Mouse (Mus musculus) heart, embryonic 15.5 days (tissue): Measurements from ENCODE around the gene Acy3. TPM values are rescaled to one million over a fixed set of nuclear protein-coding genes. Genes with fewer than 3 reads are reported as not detected.

Source experiments
- ATAC-seq: fragments of 200-750 bp; cut with Nextera tagmentation; replicated peaks from 2 replicates; pipeline ENCODE4 v1.8.0; 2017; ENCODE audit warnings: low read depth, moderate TSS enrichment; ENCODE audit not compliant: insufficient number of reproducible peaks, insufficient read depth, low FRiP score
- H3K27ac ChIP-seq: fragments of 300-500 bp; sonication (generic); 2 replicates; pipeline ENCODE4 v1.5.1; 2015; ENCODE audit warnings: mild to moderate bottlenecking, inconsistent platforms
- H3K27me3 ChIP-seq: fragments of 300-500 bp; sonication (generic); 2 replicates; pipeline ENCODE4 v1.6.1; 2015; ENCODE audit warnings: inconsistent platforms
- H3K36me3 ChIP-seq: fragments of 300-500 bp; sonication (generic); 2 replicates; pipeline ENCODE4 v1.6.1; 2015; ENCODE audit warnings: mild to moderate bottlenecking, inconsistent platforms
- H3K4me1 ChIP-seq: fragments of 300-500 bp; sonication (generic); replicated peaks from 2 replicates; pipeline ENCODE4 v1.6.1; 2015; ENCODE audit warnings: inconsistent platforms
- H3K4me2 ChIP-seq: fragments of 300-500 bp; sonication (generic); 2 replicates; pipeline ENCODE4 v1.6.1; 2015; ENCODE audit warnings: inconsistent platforms, mild to moderate bottlenecking, moderate library complexity
- H3K4me3 ChIP-seq: fragments of 300-500 bp; sonication (generic); 2 replicates; pipeline ENCODE4 v1.5.1; 2015; ENCODE audit warnings: mild to moderate bottlenecking, inconsistent platforms
- H3K9ac ChIP-seq: fragments of 300-500 bp; sonication (generic); 2 replicates; pipeline ENCODE4 v1.6.1; 2015; ENCODE audit warnings: mild to moderate bottlenecking, inconsistent platforms
- H3K9me3 ChIP-seq: fragments of 300-500 bp; sonication (generic); replicated peaks from 2 replicates; pipeline ENCODE4 v1.6.1; 2016; ENCODE audit warnings: inconsistent platforms
- WGBS: fragments of 180-500 bp; shearing (Covaris S2); methylation state at CpG from one replicate; pipeline ENCODE4 v1.1.7; 2015; ENCODE audit warnings: mixed read lengths; 5-methylcytosine and 5-hydroxymethylcytosine counted together
- polyA plus RNA-seq: library from polyadenylated mRNA; unstranded; fragments of >200 nt; fragmentation: Nextera tagmentation; extraction: Ambion mirVana; gene quantifications from 2 replicates; pipeline ENCODE4 v1.2.1, GENCODE M21; 2015

Acy3 gene
- polyA plus RNA-seq: 11.3 and 12.9 TPM in 2 replicates

DNA sequence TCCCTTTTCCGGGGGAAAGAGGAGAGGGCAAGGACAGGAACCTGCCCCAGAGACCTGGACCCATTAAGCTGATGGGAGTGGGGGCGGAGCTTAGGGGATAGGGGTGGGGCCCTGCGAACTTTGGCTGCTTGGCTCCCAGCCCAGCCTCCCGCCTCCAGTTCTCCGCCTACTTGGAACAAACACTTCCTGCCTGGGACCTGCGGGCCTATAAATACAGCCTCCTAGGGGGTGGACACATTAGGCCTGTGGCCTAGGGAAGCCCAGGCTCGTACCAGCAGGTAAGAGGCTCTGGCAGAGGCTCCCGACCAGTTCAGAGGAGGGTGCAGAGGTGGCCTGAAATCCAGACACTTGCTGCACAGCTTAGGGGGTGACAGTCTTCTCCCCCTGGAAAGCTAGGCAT, at the start of gene Acy3:
Gene Acy3, plus strand, starts transcription at position 237 of the 400 bp plus-strand sequence.
- H3K4me1 ChIP-seq: peaks cover 27% of the 10 kb centered on the region
- ATAC-seq: peak; percentile 81
- H3K27me3 ChIP-seq: no peaks in the 10 kb centered on the region
- WGBS: 16% methylated on average over 8 of the region's 8 CpGs
- peak within 1 kb of the TSS; percentile 43 for H3K4me2 ChIP-seq
- H3K9ac ChIP-seq: peak within 1 kb of the TSS; percentile 39; the same call in 1 of the 2 replicates
- no peaks in the 10 kb centered on the region for H3K9me3 ChIP-seq
- no peaks in the 10 kb centered on the region for H3K36me3 ChIP-seq
- H3K4me3 ChIP-seq: peak within 1 kb of the TSS; percentile 3; the same call in 1 of the 2 replicates
- H3K27ac ChIP-seq: peak within 1 kb of the TSS; percentile 64

DNA sequence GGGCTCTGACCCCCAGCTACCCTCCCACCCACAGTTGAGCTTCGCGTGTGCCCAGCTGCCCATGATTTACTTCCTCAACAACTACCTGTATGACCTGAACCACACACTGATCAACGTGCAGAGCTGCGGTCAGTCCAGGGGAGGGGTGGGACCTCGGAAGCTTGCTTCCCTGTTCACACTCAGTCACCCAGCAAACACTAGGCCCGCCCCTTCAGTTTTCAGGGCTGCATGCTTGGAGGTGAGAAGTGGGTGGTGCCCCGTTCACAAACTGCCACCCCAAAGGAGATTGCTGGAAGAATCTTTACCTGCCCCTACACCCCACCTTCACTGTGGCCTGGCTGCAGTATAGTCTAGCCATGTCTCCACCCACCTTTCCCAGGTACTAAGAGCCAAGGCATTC, 44.1 kb upstream of the Acy3 start:
- H3K27ac ChIP-seq: no peak overlapping the region
- ATAC-seq: no peak
- no peaks in the 10 kb centered on the region for H3K9me3 ChIP-seq
- peaks cover 13% of the 10 kb centered on the region for H3K4me1 ChIP-seq
- H3K36me3 ChIP-seq: no peaks in the 10 kb centered on the region
- H3K4me3 ChIP-seq: no peak overlapping the region
- no peaks in the 10 kb centered on the region for H3K27me3 ChIP-seq
- no peak overlapping the region for H3K4me2 ChIP-seq
- 77% methylated on average over 7 of the region's 7 CpGs for WGBS
- no peak overlapping the region for H3K9ac ChIP-seq

DNA sequence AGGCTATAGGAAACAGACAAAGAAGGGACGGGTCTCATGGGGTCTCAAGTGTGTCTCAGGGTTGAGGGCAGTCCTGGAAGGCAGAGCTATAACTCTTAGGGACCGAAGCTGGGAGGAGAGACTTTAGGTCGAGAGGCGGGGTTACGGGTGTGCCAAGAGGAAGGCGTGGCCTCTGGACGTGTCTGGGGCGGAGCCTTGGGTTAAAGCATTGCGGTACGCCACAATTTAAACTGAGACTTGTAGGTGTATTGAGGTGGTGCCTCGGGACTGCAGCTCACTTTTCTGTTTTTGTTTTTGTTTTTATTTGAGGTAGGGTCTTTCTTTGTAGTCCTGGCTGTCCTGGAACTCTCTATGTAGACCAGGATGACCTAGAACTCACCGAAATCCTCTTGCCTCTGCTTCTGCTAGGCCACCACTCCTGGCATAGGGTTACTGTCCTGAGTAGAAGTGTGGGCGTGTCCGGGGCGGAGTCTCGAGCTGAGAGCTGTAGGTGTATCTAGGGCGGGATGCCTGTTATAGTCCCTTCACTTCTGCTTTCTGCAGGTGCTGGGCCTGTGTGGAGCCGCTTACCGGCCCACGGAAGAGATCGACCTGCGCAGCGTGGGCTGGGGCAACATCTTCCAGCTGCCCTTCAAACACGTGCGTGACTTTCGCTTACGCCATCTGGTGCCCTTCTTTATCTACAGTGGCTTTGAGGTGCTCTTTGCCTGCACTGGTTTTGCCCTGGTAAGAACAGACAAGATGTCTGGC, 43.2 kb upstream of the Acy3 start:
- no peaks in the 10 kb centered on the region for H3K27me3 ChIP-seq
- peaks cover 13% of the 10 kb centered on the region for H3K4me1 ChIP-seq
- H3K27ac ChIP-seq: no peak overlapping the region
- H3K9me3 ChIP-seq: no peaks in the 10 kb centered on the region
- H3K9ac ChIP-seq: no peak overlapping the region
- H3K4me3 ChIP-seq: peak overlapping the region; percentile 36
- 18% methylated on average over 27 of the region's 27 CpGs for WGBS
- H3K4me2 ChIP-seq: peak overlapping the region; percentile 56
- H3K36me3 ChIP-seq: no peaks in the 10 kb centered on the region
- no peak for ATAC-seq

DNA sequence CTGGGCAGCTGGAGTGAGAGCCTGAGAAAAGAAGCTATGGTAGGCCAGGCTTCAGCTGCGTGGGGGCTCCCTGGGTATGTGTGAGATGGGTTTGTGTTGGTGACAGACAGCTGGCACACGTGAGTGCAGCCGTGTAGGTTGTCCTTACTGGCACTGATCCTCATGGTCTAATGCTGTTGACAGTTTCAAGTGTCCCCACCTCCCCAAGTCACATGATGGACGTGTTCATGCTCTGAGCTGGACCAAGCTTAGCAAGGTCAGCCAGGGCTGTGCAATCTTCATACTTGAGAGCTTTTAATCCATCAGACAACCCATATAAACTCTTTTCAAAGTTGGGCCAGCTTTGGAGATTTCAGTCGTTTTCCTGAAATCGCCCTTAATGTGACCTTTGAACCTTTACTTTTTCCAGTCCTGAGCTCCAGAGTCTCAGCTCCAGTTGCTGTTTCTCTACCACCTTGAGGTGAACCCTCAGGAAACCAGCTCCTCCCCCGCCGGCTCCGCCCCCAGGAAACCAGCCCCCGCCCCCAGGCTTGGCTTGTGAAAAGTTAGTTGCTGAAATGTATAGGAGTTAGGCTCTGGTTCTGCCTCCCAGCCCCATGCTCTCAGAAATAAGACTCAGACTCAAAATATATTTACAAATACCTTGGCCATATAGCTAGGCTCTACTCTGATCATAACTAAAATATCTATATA, 40.4 kb upstream of the Acy3 start:
- ATAC-seq: peak; percentile 74
- Histone ChIP-seq H3K36me3 (no peaks in the 10 kb centered on the region), H3K4me1 (peaks cover 13% of the 10 kb centered on the region), H3K9me3 (no peaks in the 10 kb centered on the region), H3K9ac (no peak overlapping the region), H3K27me3 (0 out of 2 replicates have a peak, but pooled peaks cover 3% of the 10 kb centered on the region), H3K4me3 (no peak overlapping the region), H3K27ac (peak overlapping the region; percentile 56), H3K4me2 (no peak overlapping the region)
- WGBS: 15% methylated on average over 10 of the region's 10 CpGs

DNA sequence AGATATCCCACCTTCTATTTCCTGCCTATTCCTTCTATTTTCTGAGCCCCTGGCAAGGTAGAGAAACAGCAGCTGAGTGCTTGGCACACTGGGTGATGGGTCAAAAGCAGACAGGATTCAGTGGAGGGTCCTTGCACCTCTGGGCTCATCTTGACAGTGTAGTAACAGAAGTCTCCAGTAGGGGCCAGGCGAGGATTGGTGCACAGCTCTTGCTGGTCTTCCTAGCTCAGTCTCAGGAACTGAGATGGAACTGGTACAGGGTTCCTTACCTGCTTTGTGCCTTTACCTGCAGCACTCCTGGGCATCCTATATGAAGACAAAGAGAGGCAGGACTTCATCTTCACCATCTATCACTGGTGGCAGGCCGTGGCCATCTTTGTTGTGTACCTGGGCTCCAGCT, 39.7 kb upstream of the Acy3 start:
- 0 out of 2 replicates have a peak, but pooled peaks cover 3% of the 10 kb centered on the region for H3K27me3 ChIP-seq
- WGBS: 18% methylated on average over 2 of the region's 2 CpGs
- ATAC-seq: 0 out of 2 replicates have a peak, but pooled peaks have one; percentile 54
- H3K4me3 ChIP-seq: no peak overlapping the region
- no peaks in the 10 kb centered on the region for H3K36me3 ChIP-seq
- H3K27ac ChIP-seq: peak overlapping the region; percentile 56
- no peak overlapping the region for H3K4me2 ChIP-seq
- no peak overlapping the region for H3K9ac ChIP-seq
- no peaks in the 10 kb centered on the region for H3K9me3 ChIP-seq
- peaks cover 13% of the 10 kb centered on the region for H3K4me1 ChIP-seq

DNA sequence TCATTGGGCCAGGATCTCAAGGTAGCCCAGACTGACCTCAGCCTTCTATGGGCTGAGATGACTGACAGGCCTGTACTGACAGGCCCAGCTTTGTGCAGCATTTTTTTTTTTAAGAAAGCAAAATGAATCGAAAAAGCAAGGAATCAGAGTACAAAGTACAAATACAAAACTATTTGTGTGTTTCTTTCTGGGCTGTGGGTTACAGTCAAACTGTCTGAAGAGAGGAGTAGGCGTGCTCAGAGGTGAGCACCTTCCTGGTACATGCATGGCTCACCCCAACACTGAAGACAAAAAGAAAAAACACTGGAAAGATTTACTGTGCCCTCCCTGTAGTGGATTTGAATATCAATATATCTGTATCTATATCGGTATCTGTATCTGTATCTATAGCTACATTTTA, 38.6 kb upstream of the Acy3 start:
- H3K27ac ChIP-seq: no peak overlapping the region
- H3K4me2 ChIP-seq: no peak overlapping the region
- no peaks in the 10 kb centered on the region for H3K36me3 ChIP-seq
- 0 out of 2 replicates have a peak, but pooled peaks cover 3% of the 10 kb centered on the region for H3K27me3 ChIP-seq
- no peak overlapping the region for H3K9ac ChIP-seq
- no peaks in the 10 kb centered on the region for H3K9me3 ChIP-seq
- H3K4me1 ChIP-seq: peaks cover 13% of the 10 kb centered on the region
- WGBS: 78% methylated on average over 3 of the region's 3 CpGs
- ATAC-seq: no peak
- no peak overlapping the region for H3K4me3 ChIP-seq

DNA sequence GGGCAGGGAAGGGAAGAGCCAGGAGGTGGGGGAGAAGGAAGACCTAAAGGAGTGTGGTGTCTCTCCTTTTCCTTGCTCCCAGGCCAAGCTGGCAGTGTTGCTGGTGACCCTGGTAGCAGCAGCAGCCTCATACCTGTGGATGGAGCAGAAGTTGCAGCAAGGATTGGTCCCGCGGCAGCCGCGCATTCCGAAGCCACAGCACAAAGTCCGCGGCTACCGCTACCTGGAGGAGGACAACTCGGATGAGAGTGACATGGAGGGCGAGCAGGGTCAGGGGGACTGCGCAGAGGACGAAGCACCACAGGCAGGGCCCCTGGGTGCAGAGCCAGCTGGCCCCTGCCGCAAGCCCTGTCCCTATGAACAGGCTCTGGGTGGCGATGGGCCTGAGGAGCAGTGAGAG, 37.8 kb upstream of the Acy3 start:
- no peak for ATAC-seq
- 0 out of 2 replicates have a peak, but pooled peaks cover 3% of the 10 kb centered on the region for H3K27me3 ChIP-seq
- H3K4me3 ChIP-seq: no peak overlapping the region
- no peak overlapping the region for H3K9ac ChIP-seq
- H3K9me3 ChIP-seq: no peaks in the 10 kb centered on the region
- peaks cover 10% of the 10 kb centered on the region for H3K4me1 ChIP-seq
- no peak overlapping the region for H3K4me2 ChIP-seq
- WGBS: 73% methylated on average over 14 of the region's 14 CpGs
- H3K36me3 ChIP-seq: no peaks in the 10 kb centered on the region
- H3K27ac ChIP-seq: no peak overlapping the region

DNA sequence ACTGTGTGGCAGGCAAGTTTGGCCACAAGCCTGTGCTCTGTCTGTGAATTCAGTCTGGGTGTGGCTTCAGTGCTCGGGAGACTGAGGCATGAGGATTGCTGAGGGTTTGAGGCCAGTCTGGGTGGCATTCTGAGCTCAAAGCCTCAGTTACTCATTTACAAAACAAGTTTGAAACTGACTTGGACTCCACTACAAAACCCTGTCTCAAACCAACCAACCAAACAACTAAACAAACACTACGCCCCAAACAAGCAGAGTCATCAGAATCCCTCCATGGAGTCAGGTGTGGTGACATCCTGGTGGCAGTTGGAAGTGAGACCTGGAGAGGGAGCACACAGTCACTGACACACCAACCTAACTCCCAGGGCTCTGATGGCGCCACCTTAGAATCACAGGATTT, 36.0 kb upstream of the Acy3 start:
- H3K4me1 ChIP-seq: peaks cover 10% of the 10 kb centered on the region
- H3K27me3 ChIP-seq: 0 out of 2 replicates have a peak, but pooled peaks cover 3% of the 10 kb centered on the region
- H3K27ac ChIP-seq: no peak overlapping the region
- 77% methylated on average over 3 of the region's 3 CpGs for WGBS
- ATAC-seq: no peak
- no peaks in the 10 kb centered on the region for H3K9me3 ChIP-seq
- no peaks in the 10 kb centered on the region for H3K36me3 ChIP-seq
- no peak overlapping the region for H3K9ac ChIP-seq
- H3K4me2 ChIP-seq: no peak overlapping the region
- no peak overlapping the region for H3K4me3 ChIP-seq

DNA sequence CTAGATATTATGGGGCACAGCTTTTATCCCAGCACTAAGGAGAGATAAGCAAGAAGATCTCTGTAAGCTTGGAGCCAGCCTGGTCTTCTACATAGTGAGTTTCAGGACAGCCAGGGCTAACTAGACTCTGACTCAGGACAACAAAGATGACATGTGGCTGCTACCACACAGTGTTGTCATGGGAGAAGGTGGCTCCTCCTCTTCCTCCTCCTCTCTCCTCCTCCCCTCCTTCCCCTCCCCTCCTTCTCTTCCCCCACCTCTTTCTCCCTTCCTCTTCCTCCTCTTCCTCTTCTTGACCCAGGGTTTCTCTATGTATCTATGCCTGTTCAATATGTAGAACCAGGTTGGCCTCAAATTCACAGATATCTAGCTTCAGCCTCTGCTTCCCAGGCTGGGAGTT, 34.9 kb upstream of the Acy3 start:
- Histone ChIP-seq H3K9me3 (no peaks in the 10 kb centered on the region), H3K27ac (no peak overlapping the region), H3K4me1 (peaks cover 2% of the 10 kb centered on the region; the same call in 1 of the 2 replicates), H3K4me2 (no peak overlapping the region), H3K4me3 (no peak overlapping the region), H3K36me3 (no peaks in the 10 kb centered on the region), H3K9ac (no peak overlapping the region), H3K27me3 (0 out of 2 replicates have a peak, but pooled peaks cover 3% of the 10 kb centered on the region)
- no peak for ATAC-seq

DNA sequence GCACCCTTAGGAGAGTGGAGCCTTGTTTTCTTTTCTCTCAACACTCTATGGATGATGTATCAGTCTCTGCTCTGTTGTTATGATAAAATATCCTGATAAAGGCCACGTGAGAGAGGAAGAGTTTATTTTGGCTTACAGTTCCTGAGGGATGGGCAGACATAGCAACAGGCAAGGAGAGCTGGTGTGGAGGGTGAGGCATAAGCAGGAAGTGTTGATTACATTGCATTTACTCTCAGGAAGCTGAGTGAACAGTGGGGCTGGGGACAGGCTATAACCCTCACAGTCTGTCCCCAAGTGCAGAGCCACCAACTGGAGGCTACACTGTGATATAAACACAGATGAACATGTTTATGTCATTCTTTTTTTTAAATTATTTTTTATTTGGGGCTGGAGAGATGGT, 34.3 kb upstream of the Acy3 start:
- WGBS: 29% methylated on average over 1 of the region's 1 CpGs

DNA sequence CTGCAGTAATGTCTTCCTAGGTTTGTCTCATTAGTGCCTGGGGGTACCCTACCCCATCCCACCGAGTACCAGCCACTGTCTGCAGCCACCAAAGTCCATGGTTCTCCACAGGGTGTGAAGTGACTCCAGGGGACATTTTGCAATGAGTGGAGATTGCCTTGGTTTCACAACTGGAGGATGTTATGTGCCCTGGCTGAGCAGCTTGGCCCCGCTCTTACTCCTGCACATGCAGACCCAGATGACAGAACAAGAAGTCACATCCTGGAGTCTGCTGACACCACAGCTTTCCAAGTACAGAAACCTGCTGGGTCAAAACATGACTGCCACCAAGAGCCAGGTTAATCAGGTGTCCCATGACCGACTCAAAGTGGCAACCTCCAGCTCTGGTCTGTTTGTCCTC, 31.3 kb upstream of the Acy3 start:
- ATAC-seq: no peak
- Histone ChIP-seq H3K9ac (no peak overlapping the region), H3K36me3 (no peaks in the 10 kb centered on the region), H3K4me1 (no peaks in the 10 kb centered on the region; the same call in 1 of the 2 replicates), H3K27ac (no peak overlapping the region), H3K4me2 (no peak overlapping the region), H3K27me3 (no peaks in the 10 kb centered on the region), H3K4me3 (no peak overlapping the region), H3K9me3 (no peaks in the 10 kb centered on the region)
- WGBS: 78% methylated on average over 3 of the region's 3 CpGs

More for the DNA sequence above, 34.3 kb upstream of the Acy3 start:
- H3K9me3 ChIP-seq: no peaks in the 10 kb centered on the region
- no peaks in the 10 kb centered on the region for H3K36me3 ChIP-seq
- H3K9ac ChIP-seq: no peak overlapping the region
- no peak overlapping the region for H3K27ac ChIP-seq
- H3K4me1 ChIP-seq: no peaks in the 10 kb centered on the region
- ATAC-seq: no peak
- no peak overlapping the region for H3K4me2 ChIP-seq
- no peak overlapping the region for H3K4me3 ChIP-seq
- 0 out of 2 replicates have a peak, but pooled peaks cover 3% of the 10 kb centered on the region for H3K27me3 ChIP-seq
